ENCODE assay signal across 16 mouse cellular contexts in the genomic region with DNA sequence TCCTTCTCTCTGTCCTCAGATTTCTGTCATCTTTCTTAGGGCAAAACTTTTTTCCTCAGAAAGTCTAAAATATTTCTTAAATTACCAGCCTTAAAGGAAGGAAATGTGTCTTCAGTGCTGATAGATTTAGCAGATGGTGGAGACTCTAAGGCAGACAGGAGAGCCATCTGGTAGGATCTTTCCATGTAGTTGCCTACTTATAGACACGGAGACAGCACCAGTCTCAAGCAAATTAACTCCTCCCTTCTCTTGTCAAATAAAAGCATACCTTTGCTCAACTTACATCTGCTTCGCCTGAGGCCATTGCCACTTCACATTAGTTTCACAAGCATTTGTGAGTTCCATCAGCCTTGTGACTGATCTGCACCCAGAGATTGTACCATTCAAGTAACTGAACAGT. TPM values are rescaled to one million over a fixed set of nuclear protein-coding genes. Genes with fewer than 3 reads are reported as not detected.
DNase-seq lines count a peak whose midpoint lies in the region; ATAC-seq lines count a peak whose summit lies in the region.
"Had no signal": no experiment of that assay in that cellular context is flagged by ENCODE, and none has a peak within 500 bp of the region (broad histone marks: within the 10 kb centered on the region; RNA-seq: fewer than 3 reads in every experiment).

No protein-coding gene starts in this region.

- no peaks in the 10 kb centered on the region for H3K4me1 ChIP-seq in embryonic facial prominence, embryonic 11.5 days (ENCODE audit: control insufficient read depth, insufficient read depth, low read length)
- no peaks in the 10 kb centered on the region for H3K4me1 ChIP-seq in embryonic facial prominence, embryonic 10.5 days
- H3K4me1 ChIP-seq: midbrain, embryonic 10.5 days had no signal

- no peak overlapping the region for H3K27ac ChIP-seq in embryonic facial prominence, embryonic 11.5 days (replicated peaks; ENCODE audit: low read depth, low read length)
- H3K27ac ChIP-seq in embryonic facial prominence, embryonic 10.5 days (replicated peaks): no peak overlapping the region
- H3K27ac ChIP-seq: midbrain, embryonic 10.5 days had no signal

- no peaks in the 10 kb centered on the region for H3K27me3 ChIP-seq in embryonic facial prominence, embryonic 11.5 days (ENCODE audit: control insufficient read depth, insufficient read depth, low read length)
- no peaks in the 10 kb centered on the region for H3K27me3 ChIP-seq in embryonic facial prominence, embryonic 10.5 days (replicated peaks; ENCODE audit: low read depth, poor library complexity, severe bottlenecking)

- H3K36me3 ChIP-seq in embryonic facial prominence, embryonic 11.5 days (replicated peaks; ENCODE audit: control insufficient read depth, insufficient read depth, low read depth, low read length): no peaks in the 10 kb centered on the region
- H3K36me3 ChIP-seq in embryonic facial prominence, embryonic 10.5 days (replicated peaks): no peaks in the 10 kb centered on the region
- H3K36me3 ChIP-seq: midbrain, embryonic 10.5 days had no signal

- no peak overlapping the region for H3K4me2 ChIP-seq in embryonic facial prominence, embryonic 11.5 days (ENCODE audit: low read depth, low read length)

- WGBS in embryonic facial prominence, embryonic 11.5 days: 62% methylated on average over 2 of the region's 2 CpGs
- WGBS in embryonic facial prominence, embryonic 10.5 days: 63% methylated on average over 2 of the region's 2 CpGs

- peak; percentile 1 for DNase-seq in embryonic facial prominence, embryonic 11.5 days (ENCODE audit: low spot score)
- DNase-seq in embryonic facial prominence, embryonic 10.5 days (ENCODE audit: low spot score): no peak
- DNase-seq in layer of hippocampus, adult 11-12 months (ENCODE audit: low spot score): peak; percentile 44
- DNase-seq in layer of hippocampus, postnatal 36 days: no peak
- DNase-seq in right cerebral cortex, postnatal 10 days (ENCODE audit: low spot score in 2 of 2): peak; percentile 34 to 75
- DNase-seq in right cerebral cortex, postnatal 14 days: no peak
- DNase-seq in lung, postnatal 25 days (ENCODE audit: low spot score): no peak
- DNase-seq in cerebellum, adult 11-12 months: no peak
- DNase-seq: adrenal gland, adult 2 months; cerebellum, adult 8-10 months; kidney, adult 9 months; kidney, postnatal 36 days; lung, adult 18-20 months; lung, postnatal 36 days; thymus, adult 18-20 months had no signal

- no peak overlapping the region for H3K9ac ChIP-seq in embryonic facial prominence, embryonic 11.5 days (replicated peaks; ENCODE audit: low read length)

- H3K9me3 ChIP-seq in embryonic facial prominence, embryonic 11.5 days (replicated peaks; ENCODE audit: control insufficient read depth, low read length): no peaks in the 10 kb centered on the region
- H3K9me3 ChIP-seq in embryonic facial prominence, embryonic 10.5 days: no peaks in the 10 kb centered on the region
- H3K9me3 ChIP-seq: midbrain, embryonic 10.5 days had no signal

- no peak for ATAC-seq in embryonic facial prominence, embryonic 11.5 days (replicated peaks; ENCODE audit: insufficient number of reproducible peaks, low FRiP score, low TSS enrichment, low read depth)

- no peak overlapping the region for H3K4me3 ChIP-seq in embryonic facial prominence, embryonic 11.5 days (ENCODE audit: low read depth, low read length)
- no peak overlapping the region for H3K4me3 ChIP-seq in embryonic facial prominence, embryonic 10.5 days
- H3K4me3 ChIP-seq: midbrain, embryonic 10.5 days had no signal

RNA-seq across cellular contexts. Expression of a gene that starts 27.0 kb away (rescaled TPM):
- 10.3 and 11.9 TPM in 2 replicates for polyA plus RNA-seq in embryonic facial prominence, embryonic 11.5 days (2014; fragmentation: Nextera tagmentation; extraction: Ambion mirVana)
- 9.5 and 10.7 TPM in 2 replicates for polyA plus RNA-seq in embryonic facial prominence, embryonic 10.5 days (2016; fragmentation: Nextera tagmentation; extraction: Ambion mirVana)
- 10 to 100 TPM; 11.0 to 12.4 TPM for total RNA-seq in layer of hippocampus, postnatal 36 days (2021)

RNA-seq across cellular contexts. Expression of a gene that starts 27.1 kb away (rescaled TPM):
- 456 and 467 TPM in 2 replicates for polyA plus RNA-seq in embryonic facial prominence, embryonic 11.5 days (2014; fragmentation: Nextera tagmentation; extraction: Ambion mirVana)
- 405 and 408 TPM in 2 replicates for polyA plus RNA-seq in embryonic facial prominence, embryonic 10.5 days (2016; fragmentation: Nextera tagmentation; extraction: Ambion mirVana)
- 100 to 1,000 TPM; 672 to 703 TPM for total RNA-seq in layer of hippocampus, postnatal 36 days (2021)

Comparison
In these comparisons a context has a peak if more than half of its experiments do, and no peak if none do; other contexts are left out.
1. DNase-seq: peak in embryonic facial prominence, embryonic 11.5 days (single experiment), layer of hippocampus, adult 11-12 months (single experiment) and right cerebral cortex, postnatal 10 days (2 of 2); none in embryonic facial prominence, embryonic 10.5 days (single experiment), layer of hippocampus, postnatal 36 days (0 of 2), right cerebral cortex, postnatal 14 days (single experiment), lung, postnatal 25 days (single experiment) and cerebellum, adult 11-12 months (single experiment).